Mouse (Mus musculus): Measurements from ENCODE around the gene Kidins220. TPM values are rescaled to one million over a fixed set of nuclear protein-coding genes. Genes with fewer than 3 reads are reported as not detected.

Gene Kidins220
- total RNA-seq, 4 experiments from 2014 or later = 316 to 342 (median 332) TPM

GRCm38 (mm10) chr12:25024862-25025545 lies 50.3 kb downstream of the Kidins220 start:
- no peak for DNase-seq (ENCODE audit: low spot score in 2 of 2)

- DNase-seq (ENCODE audit: low spot score in 2 of 2) = no peak
Measured at GRCm38 (mm10) chr12:25026308-25026707, 51.6 kb downstream of the Kidins220 start.

GRCm38 (mm10) chr12:25027416-25027815 lies 52.7 kb downstream of the Kidins220 start:
- DNase-seq (ENCODE audit: low spot score in 2 of 2) = no peak

GRCm38 (mm10) chr12:25033662-25034337 lies 59.1 kb downstream of the Kidins220 start:
- no peak for DNase-seq (ENCODE audit: low spot score in 2 of 2)

GRCm38 (mm10) chr12:25034338-25034953 lies 59.7 kb downstream of the Kidins220 start:
- DNase-seq (ENCODE audit: low spot score in 2 of 2) = no peak

- DNase-seq (ENCODE audit: low spot score in 2 of 2) = no peak
Measured at GRCm38 (mm10) chr12:25036024-25036423, 61.3 kb downstream of the Kidins220 start.

GRCm38 (mm10) chr12:25037222-25037621 lies 62.5 kb downstream of the Kidins220 start:
- DNase-seq (ENCODE audit: low spot score in 2 of 2) = no peak

GRCm38 (mm10) chr12:25037681-25038472 lies 63.2 kb downstream of the Kidins220 start:
- DNase-seq (ENCODE audit: low spot score in 2 of 2) = no peak

- no peak for DNase-seq (ENCODE audit: low spot score in 2 of 2)
Measured at GRCm38 (mm10) chr12:25044056-25044455, 69.3 kb downstream of the Kidins220 start.

GRCm38 (mm10) chr12:25044579-25044978 lies 69.9 kb downstream of the Kidins220 start:
- DNase-seq (ENCODE audit: low spot score in 2 of 2) = no peak

- no peak for DNase-seq (ENCODE audit: low spot score in 2 of 2)
Measured at GRCm38 (mm10) chr12:25049253-25049652, 74.5 kb downstream of the Kidins220 start.

GRCm38 (mm10) chr12:25054511-25054910 lies 79.8 kb downstream of the Kidins220 start:
- no peak for DNase-seq (ENCODE audit: low spot score in 2 of 2)

- no peak for DNase-seq (ENCODE audit: low spot score in 2 of 2)
Measured at GRCm38 (mm10) chr12:25054963-25055362, 80.2 kb downstream of the Kidins220 start.

GRCm38 (mm10) chr12:25059487-25060200 lies 84.9 kb downstream of the Kidins220 start:
- DNase-seq (ENCODE audit: low spot score in 2 of 2) = no peak

- DNase-seq (ENCODE audit: low spot score in 2 of 2) = no peak
Measured at GRCm38 (mm10) chr12:25060901-25061300, 86.2 kb downstream of the Kidins220 start.

- DNase-seq (ENCODE audit: low spot score in 2 of 2) = no peak
Measured at GRCm38 (mm10) chr12:25062264-25062663, 87.5 kb downstream of the Kidins220 start.

GRCm38 (mm10) chr12:25073374-25073773 lies 98.6 kb downstream of the Kidins220 start:
- no peak for DNase-seq (ENCODE audit: low spot score in 2 of 2)

GRCm38 (mm10) chr12:25074344-25074743 lies 99.6 kb downstream of the Kidins220 start:
- DNase-seq (ENCODE audit: low spot score in 2 of 2) = peak in 1 of 2 experiments; percentile 59

- DNase-seq (ENCODE audit: low spot score in 2 of 2) = no peak
Measured at GRCm38 (mm10) chr12:25083260-25084178, 108.8 kb downstream of the Kidins220 start.

GRCm38 (mm10) chr12:25086966-25087365 lies 112.2 kb downstream of the Kidins220 start:
- DNase-seq (ENCODE audit: low spot score in 2 of 2) = no peak

Data from left cerebral cortex, adult 8-10 months (tissue).